Mouse (Mus musculus): ENCODE measurements around the gene Iqgap3. TPM values are rescaled to one million over a fixed set of nuclear protein-coding genes. Genes with fewer than 3 reads are reported as not detected.
A peak's percentile ranks its signal among the peaks of the same experiment; 100 is the strongest.

The Iqgap3 gene
- total and polyA plus RNA-seq, 2 experiments from 2014 or later: 1.2 to 5.4 TPM

GRCm38 (mm10) chr3:88140903-88141430, 59.2 kb downstream of the Iqgap3 start:
- no peak for TF ChIP-seq CTCF (IDR thresholded peaks at IDR 0.05)
- Histone ChIP-seq H3K4me2 (ENCODE audit: low read depth, low read length, poor library complexity, severe bottlenecking) (peak overlapping the region; percentile 92), H3K27ac (ENCODE audit: low read depth, low read length) (peak overlapping the region; percentile 95), H3K36me3 (ENCODE audit: insufficient read depth, low read length) (0 out of 2 replicates have a peak, but pooled peaks cover 1% of the 10 kb centered on the region), H3K9me3 (ENCODE audit: low read length) (no peaks in the 10 kb centered on the region), H3K4me1 (ENCODE audit: insufficient read depth, low read length) (peaks cover 20% of the 10 kb centered on the region; the same call in 1 of the 2 replicates), H3K27me3 (ENCODE audit: insufficient read depth, low read length) (peaks cover 5% of the 10 kb centered on the region; the same call in 1 of the 2 replicates), H3K9ac (replicated peaks; ENCODE audit: low read length, poor library complexity, severe bottlenecking) (no peak overlapping the region), H3K4me3 (ENCODE audit: low read depth, low read length) (peak overlapping the region; percentile 90; the same call in 1 of the 2 replicates)
- no peak for ATAC-seq (ENCODE audit: low FRiP score)
- DNase-seq (ENCODE audit: low spot score): no peak
- WGBS: 52% methylated on average over 6 of the region's 6 CpGs

DNA sequence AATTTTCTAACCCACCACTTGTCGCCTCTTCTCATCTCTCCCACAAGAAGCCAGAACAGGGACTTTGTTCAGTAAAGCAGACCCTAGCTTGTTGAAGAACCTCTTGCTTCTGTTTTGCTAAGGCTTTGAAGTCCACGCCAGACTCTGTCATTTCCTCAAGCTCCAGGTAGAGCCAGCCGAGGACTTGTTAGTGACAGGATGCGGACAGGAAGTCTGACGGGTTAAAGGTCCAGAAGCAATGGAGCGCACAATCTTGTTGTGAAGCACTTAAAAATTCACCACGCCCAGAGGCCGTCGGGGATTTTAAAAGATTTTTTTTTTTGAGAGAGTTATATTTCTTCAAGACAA, 59.6 kb downstream of the Iqgap3 start:
- WGBS: 13% methylated on average over 9 of the region's 9 CpGs
- Histone ChIP-seq H3K4me3 (ENCODE audit: low read depth, low read length) (peak overlapping the region; percentile 90), H3K4me2 (ENCODE audit: low read depth, low read length, poor library complexity, severe bottlenecking) (peak overlapping the region; percentile 92), H3K27me3 (ENCODE audit: insufficient read depth, low read length) (peaks cover 5% of the 10 kb centered on the region; the same call in 1 of the 2 replicates), H3K9me3 (ENCODE audit: low read length) (no peaks in the 10 kb centered on the region), H3K27ac (ENCODE audit: low read depth, low read length) (peak overlapping the region; percentile 95; the same call in 1 of the 2 replicates), H3K9ac (replicated peaks; ENCODE audit: low read length, poor library complexity, severe bottlenecking) (no peak overlapping the region), H3K36me3 (ENCODE audit: insufficient read depth, low read length) (0 out of 2 replicates have a peak, but pooled peaks cover 3% of the 10 kb centered on the region), H3K4me1 (ENCODE audit: insufficient read depth, low read length) (peaks cover 24% of the 10 kb centered on the region; the same call in 1 of the 2 replicates)
- DNase-seq (ENCODE audit: low spot score) (no peak), ATAC-seq (ENCODE audit: low FRiP score) (no peak)
- no peak for TF ChIP-seq CTCF (IDR thresholded peaks at IDR 0.05)

DNA sequence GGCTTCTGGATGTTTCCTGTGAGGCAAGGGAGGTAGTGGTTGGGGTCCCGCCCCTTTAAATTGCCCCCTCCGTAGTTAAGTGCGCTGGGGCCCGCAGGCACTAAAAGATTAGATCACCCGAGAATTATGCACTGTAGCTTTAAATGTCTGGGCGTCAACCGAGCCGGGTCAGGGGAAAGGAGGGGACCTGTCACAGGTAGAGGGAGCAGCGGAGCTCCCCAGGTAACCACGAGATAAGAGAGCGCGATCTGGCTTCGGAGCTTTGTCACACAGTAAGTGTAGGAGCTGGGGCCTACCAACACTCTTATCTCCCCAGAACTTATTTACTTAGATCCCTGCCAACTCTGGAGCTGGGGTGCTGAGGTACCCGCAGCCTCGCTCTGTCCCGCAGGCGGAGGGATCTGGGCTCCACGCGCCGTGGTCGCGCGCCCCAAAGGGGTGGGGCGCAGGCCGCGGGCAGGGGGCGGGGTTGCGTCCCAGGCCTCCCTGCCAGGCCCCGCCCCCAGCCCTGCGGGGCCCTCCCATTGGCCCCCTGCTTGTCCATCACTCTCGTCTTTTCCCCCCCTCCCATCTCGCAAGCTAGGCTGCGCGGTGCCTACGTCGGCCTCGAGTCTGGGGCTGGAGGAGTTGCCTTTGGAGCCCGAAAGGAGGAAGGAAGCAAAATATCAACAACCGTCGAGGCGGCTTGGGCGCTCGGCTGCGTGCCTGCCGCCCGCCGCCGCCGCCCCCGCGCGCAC, 60.2 kb downstream of the Iqgap3 start, which contains the start of gene Mef2d:
TSS of gene Mef2d (plus strand) at position 586 of the 737 bp plus-strand sequence.
- Histone ChIP-seq H3K4me3 (ENCODE audit: low read depth, low read length) (peak within 1 kb of the TSS; percentile 90), H3K36me3 (ENCODE audit: insufficient read depth, low read length) (0 out of 2 replicates have a peak, but pooled peaks cover 3% of the 10 kb centered on the region), H3K27ac (ENCODE audit: low read depth, low read length) (peak within 1 kb of the TSS; percentile 95), H3K4me2 (ENCODE audit: low read depth, low read length, poor library complexity, severe bottlenecking) (peak within 1 kb of the TSS; percentile 92), H3K4me1 (ENCODE audit: insufficient read depth, low read length) (peaks cover 24% of the 10 kb centered on the region; the same call in 1 of the 2 replicates), H3K9ac (replicated peaks; ENCODE audit: low read length, poor library complexity, severe bottlenecking) (peak within 1 kb of the TSS; percentile 81), H3K27me3 (ENCODE audit: insufficient read depth, low read length) (peaks cover 5% of the 10 kb centered on the region; the same call in 1 of the 2 replicates), H3K9me3 (ENCODE audit: low read length) (no peaks in the 10 kb centered on the region)
- DNase-seq (ENCODE audit: low spot score): peak; percentile 98
- peak; percentile 65 for TF ChIP-seq CTCF (IDR thresholded peaks at IDR 0.05)
- 1% methylated on average over 42 of the region's 52 CpGs for WGBS
- peak; percentile 92 for ATAC-seq (ENCODE audit: low FRiP score)

DNA sequence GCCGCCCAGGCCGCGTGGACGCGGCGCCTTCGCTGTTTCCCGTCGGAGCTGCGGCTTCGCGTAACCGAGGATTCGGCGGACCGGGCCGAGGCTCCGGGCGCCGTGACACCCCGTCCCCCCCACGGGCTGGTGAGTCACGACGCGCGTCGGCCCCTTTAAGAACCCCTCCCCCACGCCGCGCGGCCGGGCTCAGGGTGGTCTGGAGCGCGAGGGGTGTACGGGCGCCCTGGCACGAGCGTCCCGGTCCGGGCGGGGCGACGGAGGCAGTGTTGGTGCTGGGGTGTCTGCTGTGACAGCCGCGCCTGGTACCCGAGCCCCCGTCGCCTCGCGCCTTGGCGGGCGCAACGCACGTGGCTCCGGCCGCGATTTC, 60.8 kb downstream of the Iqgap3 start:
- TF ChIP-seq CTCF (IDR thresholded peaks at IDR 0.05): no peak
- Histone ChIP-seq H3K27ac (ENCODE audit: low read depth, low read length) (peak overlapping the region; percentile 95), H3K9me3 (ENCODE audit: low read length) (no peaks in the 10 kb centered on the region), H3K36me3 (ENCODE audit: insufficient read depth, low read length) (0 out of 2 replicates have a peak, but pooled peaks cover 3% of the 10 kb centered on the region), H3K4me1 (ENCODE audit: insufficient read depth, low read length) (peaks cover 24% of the 10 kb centered on the region; the same call in 1 of the 2 replicates), H3K4me2 (ENCODE audit: low read depth, low read length, poor library complexity, severe bottlenecking) (peak overlapping the region; percentile 92), H3K27me3 (ENCODE audit: insufficient read depth, low read length) (peaks cover 5% of the 10 kb centered on the region; the same call in 1 of the 2 replicates), H3K4me3 (ENCODE audit: low read depth, low read length) (peak overlapping the region; percentile 90), H3K9ac (replicated peaks; ENCODE audit: low read length, poor library complexity, severe bottlenecking) (peak overlapping the region; percentile 81)
- ATAC-seq (ENCODE audit: low FRiP score) (peak; percentile 53), DNase-seq (ENCODE audit: low spot score) (peak; percentile 70)
- under 1% methylated on average over 51 of the region's 57 CpGs for WGBS

- peak overlapping the region; percentile 92 for H3K4me2 ChIP-seq (ENCODE audit: low read depth, low read length, poor library complexity, severe bottlenecking)
- peaks cover 27% of the 10 kb centered on the region; the same call in 1 of the 2 replicates for H3K4me1 ChIP-seq (ENCODE audit: insufficient read depth, low read length)
- peak overlapping the region; percentile 95 for H3K27ac ChIP-seq (ENCODE audit: low read depth, low read length)
- TF ChIP-seq CTCF (IDR thresholded peaks at IDR 0.05): no peak
- no peak for ATAC-seq (ENCODE audit: low FRiP score)
- H3K4me3 ChIP-seq (ENCODE audit: low read depth, low read length): peak overlapping the region; percentile 90
- peak overlapping the region; percentile 81 for H3K9ac ChIP-seq (replicated peaks; ENCODE audit: low read length, poor library complexity, severe bottlenecking)
- under 1% methylated on average over 33 of the region's 33 CpGs for WGBS
- 0 out of 2 replicates have a peak, but pooled peaks cover 3% of the 10 kb centered on the region for H3K36me3 ChIP-seq (ENCODE audit: insufficient read depth, low read length)
- DNase-seq (ENCODE audit: low spot score): peak; percentile 35
- peaks cover 5% of the 10 kb centered on the region; the same call in 1 of the 2 replicates for H3K27me3 ChIP-seq (ENCODE audit: insufficient read depth, low read length)
- H3K9me3 ChIP-seq (ENCODE audit: low read length): no peaks in the 10 kb centered on the region
Measured at GRCm38 (mm10) chr3:88142916-88143771, 61.4 kb downstream of the Iqgap3 start.
